Mouse (Mus musculus): Measurements from ENCODE around the gene Gck. TPM values are rescaled to one million over a fixed set of nuclear protein-coding genes. Genes with fewer than 3 reads are reported as not detected.
A peak's percentile ranks its signal among the peaks of the same experiment; 100 is the strongest.
"Not testable (repeated sequence)": the region's sequence is repeated elsewhere in the genome, so short reads cannot be mapped to it uniquely, and the experiment has no call there.

The Gck gene
- polyA plus RNA-seq, 1 experiment from 2014 or later = 0.44 TPM

DNA sequence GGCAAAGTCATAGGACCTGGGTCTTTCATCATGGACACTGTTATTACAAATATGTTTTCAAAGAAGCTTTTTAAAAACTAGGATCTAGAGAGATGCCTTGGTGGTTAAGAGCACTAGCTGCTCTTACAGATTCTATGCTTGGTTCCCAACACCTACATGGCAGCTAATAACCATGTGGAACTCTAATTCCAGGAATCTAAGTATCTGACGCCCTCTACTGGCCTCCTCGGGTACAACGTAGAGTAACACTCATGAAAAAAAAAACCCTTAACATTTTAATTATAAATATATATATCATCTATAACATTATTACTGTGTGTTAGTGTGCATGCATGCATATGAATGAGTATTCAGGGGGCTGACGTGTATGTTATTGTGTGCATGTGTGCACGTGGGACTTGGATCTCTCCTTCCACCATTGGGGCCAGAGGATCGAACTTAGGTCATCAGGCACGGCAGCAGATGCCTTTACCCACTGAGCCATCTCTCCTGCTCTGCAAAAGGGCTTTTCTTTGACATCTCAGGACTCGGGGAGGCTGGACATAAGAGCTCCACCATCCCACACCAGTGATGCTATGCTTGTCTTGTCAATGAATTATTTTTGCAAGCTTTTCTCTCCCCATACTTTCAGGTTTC is 3.4 kb upstream of the Gck start:
- no peaks in the 10 kb centered on the region for H3K9me3 ChIP-seq (ENCODE audit: control insufficient read depth)
- no peak overlapping the region for H3K9ac ChIP-seq (ENCODE audit: low read depth, low read length)
- no peak for ATAC-seq
- peaks cover 8% of the 10 kb centered on the region; the same call in 1 of the 2 replicates for H3K4me1 ChIP-seq (replicated peaks; ENCODE audit: control insufficient read depth, insufficient read depth, low read length)
- no peak overlapping the region for H3K4me3 ChIP-seq (ENCODE audit: low read depth, low read length)
- H3K27ac ChIP-seq (ENCODE audit: low read depth, low read length) = no peak overlapping the region
- H3K4me2 ChIP-seq (replicated peaks; ENCODE audit: low read depth) = no peak overlapping the region
- TF ChIP-seq CTCF (IDR thresholded peaks at IDR 0.05; ENCODE audit: low read depth) = peak; percentile 62
- 44% methylated on average over 8 of the region's 8 CpGs for WGBS
- H3K27me3 ChIP-seq (replicated peaks; ENCODE audit: control insufficient read depth, insufficient read depth, low read length) = no peaks in the 10 kb centered on the region
- no peaks in the 10 kb centered on the region for H3K36me3 ChIP-seq (ENCODE audit: control insufficient read depth, insufficient read depth)

DNA sequence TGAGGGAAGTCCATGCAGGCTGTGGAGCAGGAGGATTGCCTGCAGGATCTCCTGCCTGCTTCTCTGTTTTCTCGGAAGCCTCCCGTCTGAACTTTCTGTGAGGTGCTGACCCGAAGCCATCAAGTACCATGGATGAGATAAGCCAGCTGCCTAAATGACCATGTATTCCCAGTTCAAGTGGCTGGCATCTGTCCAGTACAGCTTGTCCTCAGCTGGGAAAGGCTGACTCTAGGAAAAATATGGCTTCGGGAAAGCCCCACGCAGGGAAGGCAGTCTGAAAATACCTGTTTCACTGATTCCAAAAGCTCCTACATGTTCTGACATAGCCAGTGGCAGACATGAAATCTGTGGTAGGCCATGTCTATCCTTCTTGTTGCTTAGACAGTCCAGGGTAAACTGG is 2.6 kb upstream of the Gck start:
- Histone ChIP-seq H3K4me1 (replicated peaks; ENCODE audit: control insufficient read depth, insufficient read depth, low read length) (peaks cover 11% of the 10 kb centered on the region; the same call in 1 of the 2 replicates), H3K4me2 (replicated peaks; ENCODE audit: low read depth) (no peak overlapping the region), H3K9ac (ENCODE audit: low read depth, low read length) (no peak overlapping the region), H3K4me3 (ENCODE audit: low read depth, low read length) (no peak overlapping the region), H3K9me3 (ENCODE audit: control insufficient read depth) (no peaks in the 10 kb centered on the region), H3K27ac (ENCODE audit: low read depth, low read length) (no peak overlapping the region), H3K27me3 (replicated peaks; ENCODE audit: control insufficient read depth, insufficient read depth, low read length) (no peaks in the 10 kb centered on the region), H3K36me3 (ENCODE audit: control insufficient read depth, insufficient read depth) (no peaks in the 10 kb centered on the region)
- TF ChIP-seq CTCF (IDR thresholded peaks at IDR 0.05; ENCODE audit: low read depth) = no peak
- no peak for ATAC-seq
- 57% methylated on average over 5 of the region's 5 CpGs for WGBS

DNA sequence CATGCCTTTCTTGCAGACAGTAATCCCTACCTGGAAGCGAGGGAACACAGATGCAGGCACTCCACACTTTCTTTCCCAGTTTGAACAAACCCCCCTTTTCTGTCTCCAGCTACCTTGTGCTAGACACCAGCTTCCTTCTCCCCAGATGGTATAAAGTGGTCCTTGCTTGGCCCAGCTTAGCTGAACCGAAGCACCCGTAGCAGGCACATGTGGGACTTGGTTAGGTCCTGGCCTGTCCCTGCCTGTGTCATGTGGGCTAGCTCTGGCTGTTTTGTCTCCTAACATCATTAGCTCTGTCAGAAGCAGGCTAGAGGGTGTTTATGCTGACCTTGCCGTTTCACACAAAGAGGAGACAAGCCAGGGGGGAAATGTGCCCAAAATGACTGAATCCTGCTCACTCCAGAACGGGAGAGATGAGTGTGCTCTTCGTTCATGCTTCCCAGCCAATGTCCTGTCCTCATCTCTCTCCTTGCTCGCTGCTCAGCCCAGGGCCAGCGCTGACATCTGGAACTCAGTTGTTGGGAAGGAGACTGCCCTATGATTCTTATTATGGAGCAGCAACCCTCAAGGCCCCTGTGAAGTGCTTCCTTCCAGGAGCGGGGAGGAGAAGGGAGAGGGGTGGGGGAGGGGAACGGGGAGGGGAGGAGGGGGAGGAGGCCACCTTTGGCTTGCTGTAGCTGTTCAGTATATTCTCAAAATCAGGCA is 1.2 kb downstream of the Gck start:
- no peaks in the 10 kb centered on the region for H3K36me3 ChIP-seq (ENCODE audit: control insufficient read depth, insufficient read depth)
- no peak overlapping the region for H3K4me2 ChIP-seq (replicated peaks; ENCODE audit: low read depth)
- no peaks in the 10 kb centered on the region for H3K27me3 ChIP-seq (replicated peaks; ENCODE audit: control insufficient read depth, insufficient read depth, low read length)
- H3K4me1 ChIP-seq (replicated peaks; ENCODE audit: control insufficient read depth, insufficient read depth, low read length) = 0 out of 2 replicates have a peak, but pooled peaks cover 4% of the 10 kb centered on the region
- no peak for TF ChIP-seq CTCF (IDR thresholded peaks at IDR 0.05; ENCODE audit: low read depth)
- H3K9me3 ChIP-seq (ENCODE audit: control insufficient read depth) = no peaks in the 10 kb centered on the region
- no peak for ATAC-seq
- no peak overlapping the region for H3K27ac ChIP-seq (ENCODE audit: low read depth, low read length)
- no peak overlapping the region for H3K9ac ChIP-seq (ENCODE audit: low read depth, low read length)
- 56% methylated on average over 10 of the region's 10 CpGs for WGBS
- no peak overlapping the region for H3K4me3 ChIP-seq (ENCODE audit: low read depth, low read length)

- Histone ChIP-seq H3K9me3 (ENCODE audit: control insufficient read depth) (no peaks in the 10 kb centered on the region), H3K27me3 (replicated peaks; ENCODE audit: control insufficient read depth, insufficient read depth, low read length) (no peaks in the 10 kb centered on the region), H3K27ac (ENCODE audit: low read depth, low read length) (no peak overlapping the region), H3K4me1 (replicated peaks; ENCODE audit: control insufficient read depth, insufficient read depth, low read length) (0 out of 2 replicates have a peak, but pooled peaks cover 4% of the 10 kb centered on the region), H3K36me3 (ENCODE audit: control insufficient read depth, insufficient read depth) (no peaks in the 10 kb centered on the region), H3K4me2 (replicated peaks; ENCODE audit: low read depth) (no peak overlapping the region), H3K9ac (ENCODE audit: low read depth, low read length) (no peak overlapping the region), H3K4me3 (ENCODE audit: low read depth, low read length) (no peak overlapping the region)
- ATAC-seq = no peak
- TF ChIP-seq CTCF (IDR thresholded peaks at IDR 0.05; ENCODE audit: low read depth) = no peak
- 42% methylated on average over 4 of the region's 4 CpGs for WGBS
Measured at GRCm38 (mm10) chr11:5947796-5948195, 2.1 kb downstream of the Gck start.

DNA sequence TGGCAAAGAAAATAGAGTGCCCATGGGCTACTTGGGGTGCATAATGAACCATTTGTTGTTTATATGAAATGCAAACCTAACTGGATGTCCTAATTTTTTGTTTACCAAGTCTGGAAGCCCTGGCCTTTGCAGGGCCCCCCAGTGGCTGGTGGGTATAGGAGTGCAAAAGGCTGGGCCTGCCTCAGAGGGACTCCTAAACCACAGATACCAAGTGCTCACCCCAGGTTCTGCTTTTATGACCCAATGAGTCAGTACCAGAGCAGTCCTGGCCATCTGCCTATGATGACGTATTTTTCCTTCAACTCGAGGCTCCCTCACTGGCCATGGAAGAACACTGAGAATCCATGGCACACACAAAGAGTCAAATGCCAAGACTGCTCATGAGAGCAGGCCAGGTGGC is 4.8 kb downstream of the Gck start:
- H3K4me3 ChIP-seq (ENCODE audit: low read depth, low read length) = no peak overlapping the region
- H3K9ac ChIP-seq (ENCODE audit: low read depth, low read length) = no peak overlapping the region

GRCm38 (mm10) chr11:5942966-5943365 is 6.9 kb downstream of the Gck start:
- no peaks in the 10 kb centered on the region for H3K27me3 ChIP-seq (replicated peaks; ENCODE audit: control insufficient read depth, insufficient read depth, low read length)
- no peak overlapping the region for H3K27ac ChIP-seq (ENCODE audit: low read depth, low read length)
- no peak overlapping the region for H3K9ac ChIP-seq (ENCODE audit: low read depth, low read length)
- H3K4me1 ChIP-seq (replicated peaks; ENCODE audit: control insufficient read depth, insufficient read depth, low read length) = 0 out of 2 replicates have a peak, but pooled peaks cover under 1% of the 10 kb centered on the region
- WGBS = 75% methylated on average over 6 of the region's 6 CpGs
- no peaks in the 10 kb centered on the region for H3K36me3 ChIP-seq (ENCODE audit: control insufficient read depth, insufficient read depth)
- H3K4me3 ChIP-seq (ENCODE audit: low read depth, low read length) = no peak overlapping the region
- no peak for TF ChIP-seq CTCF (IDR thresholded peaks at IDR 0.05; ENCODE audit: low read depth)
- H3K9me3 ChIP-seq (ENCODE audit: control insufficient read depth) = no peaks in the 10 kb centered on the region
- no peak for ATAC-seq
- no peak overlapping the region for H3K4me2 ChIP-seq (replicated peaks; ENCODE audit: low read depth)

More for the DNA sequence above, 4.8 kb downstream of the Gck start:
- 0 out of 2 replicates have a peak, but pooled peaks cover 4% of the 10 kb centered on the region for H3K4me1 ChIP-seq (replicated peaks; ENCODE audit: control insufficient read depth, insufficient read depth, low read length)
- H3K9me3 ChIP-seq (ENCODE audit: control insufficient read depth) = no peaks in the 10 kb centered on the region
- no peak for TF ChIP-seq CTCF (IDR thresholded peaks at IDR 0.05; ENCODE audit: low read depth)
- no peak overlapping the region for H3K27ac ChIP-seq (ENCODE audit: low read depth, low read length)
- ATAC-seq = no peak
- no peak overlapping the region for H3K4me2 ChIP-seq (replicated peaks; ENCODE audit: low read depth)
- H3K36me3 ChIP-seq (ENCODE audit: control insufficient read depth, insufficient read depth) = no peaks in the 10 kb centered on the region
- no peaks in the 10 kb centered on the region for H3K27me3 ChIP-seq (replicated peaks; ENCODE audit: control insufficient read depth, insufficient read depth, low read length)
- 47% methylated on average over 2 of the region's 2 CpGs for WGBS

GRCm38 (mm10) chr11:5934531-5934930 is 15.3 kb downstream of the Gck start:
- H3K9ac ChIP-seq (ENCODE audit: low read depth, low read length); H3K27ac ChIP-seq (ENCODE audit: low read depth, low read length); H3K4me3 ChIP-seq (ENCODE audit: low read depth, low read length); H3K4me1 ChIP-seq (replicated peaks; ENCODE audit: control insufficient read depth, insufficient read depth, low read length); H3K36me3 ChIP-seq (ENCODE audit: control insufficient read depth, insufficient read depth); ATAC-seq; H3K27me3 ChIP-seq (replicated peaks; ENCODE audit: control insufficient read depth, insufficient read depth, low read length); H3K4me2 ChIP-seq (replicated peaks; ENCODE audit: low read depth); H3K9me3 ChIP-seq (ENCODE audit: control insufficient read depth): not testable (repeated sequence)
- 90% methylated on average over 11 of the region's 11 CpGs for WGBS

Data from intestine, postnatal 0 days (tissue).